ENCODE assay signal across 7 mouse cellular contexts in genomic region chr12:79007126-79007753, GRCm38 (mm10). TPM values are rescaled to one million over a fixed set of nuclear protein-coding genes. Genes with fewer than 3 reads are reported as not detected.
DNase-seq lines count a peak whose midpoint lies in the region; ATAC-seq lines count a peak whose summit lies in the region.

Gene Tmem229b (minus strand): TSS chr12:79007627.

- intact Hi-C loops in left cerebral cortex, postnatal 4 days (cut with DNase I) = no loop called here

- ATAC-seq in inflammation-experienced regulatory T-cells, adult 6 months = peak; percentile 78

- peak; percentile 47 for DNase-seq in T-cell, adult 2 months (ENCODE audit: low spot score)
- peak; percentile 81 for DNase-seq in cerebellum, adult 9-11 months
- peak; percentile 43 to 69 for DNase-seq in frontal cortex, postnatal 14 days (ENCODE audit: low spot score in 2 of 2)
- DNase-seq in left cerebral cortex, postnatal 4 days = peak; percentile 71
- DNase-seq in mesoderm, embryonic 11.5 days (ENCODE audit: low read depth, low spot score) = peak; percentile 60
- DNase-seq in spleen, adult 18-20 months = peak; percentile 20 to 53

RNA-seq across cellular contexts. Expression of gene Tmem229b, which starts in this region (rescaled TPM):
- 10 to 100 TPM; 29.6 to 43.9 (median 34.4) TPM for polyA plus RNA-seq in inflammation-experienced regulatory T-cells, adult 6 months (2017; shearing (Covaris generic))
- 100 to 1,000 TPM; 116 to 121 TPM for total RNA-seq in left cerebral cortex, postnatal 4 days (2021)

Comparison
In these comparisons a context has a peak if more than half of its experiments do, and no peak if none do; other contexts are left out.
1. Peak in every context shown above with its lines: DNase-seq and ATAC-seq.